Mouse (Mus musculus): ENCODE measurements at regions not wholly inside any gene's neighbourhood (a gene's known extent, or its start where the extent isn't known, plus 50 kb on each side); places are given as distances from the start of the nearest gene placed in this dataset.

- no peak for DNase-seq (ENCODE audit: low spot score)
- no peaks in the 10 kb centered on the region for H3K9me3 ChIP-seq (ENCODE audit: low read length)
- no peak overlapping the region for H3K4me2 ChIP-seq (ENCODE audit: low read depth, low read length)
- no peaks in the 10 kb centered on the region for H3K36me3 ChIP-seq (ENCODE audit: insufficient read depth, low read length)
- no peak for TF ChIP-seq CTCF (IDR thresholded peaks at IDR 0.05; ENCODE audit: low read depth)
- ATAC-seq, result no peak
- no peak overlapping the region for H3K27ac ChIP-seq
- peaks cover 11% of the 10 kb centered on the region for H3K4me1 ChIP-seq (ENCODE audit: insufficient read depth, low read length)
- no peak overlapping the region for H3K4me3 ChIP-seq (ENCODE audit: low read length)
- 67% methylated on average over 18 of the region's 18 CpGs for WGBS
- no peaks in the 10 kb centered on the region for H3K27me3 ChIP-seq (ENCODE audit: insufficient read depth, low read length)
- H3K9ac ChIP-seq (replicated peaks; ENCODE audit: low read length), result no peak overlapping the region
Measured at GRCm38 (mm10) chr8:86338574-86339264, 241.8 kb downstream of the Abcc12 start.

- H3K36me3 ChIP-seq (ENCODE audit: insufficient read depth, low read length), result no peaks in the 10 kb centered on the region
- H3K27me3 ChIP-seq (ENCODE audit: insufficient read depth, low read length), result no peaks in the 10 kb centered on the region
- ATAC-seq (no peak), DNase-seq (ENCODE audit: low spot score) (no peak)
- H3K4me3 ChIP-seq (ENCODE audit: low read length), result no peak overlapping the region
- TF ChIP-seq CTCF (IDR thresholded peaks at IDR 0.05; ENCODE audit: low read depth), result no peak
- no peak overlapping the region for H3K9ac ChIP-seq (replicated peaks; ENCODE audit: low read length)
- H3K4me1 ChIP-seq (ENCODE audit: insufficient read depth, low read length), result peaks cover 7% of the 10 kb centered on the region
- no peaks in the 10 kb centered on the region for H3K9me3 ChIP-seq (ENCODE audit: low read length)
- H3K4me2 ChIP-seq (ENCODE audit: low read depth, low read length), result no peak overlapping the region
- 55% methylated on average over 6 of the region's 6 CpGs for WGBS
- H3K27ac ChIP-seq, result no peak overlapping the region
Measured at GRCm38 (mm10) chr8:86331383-86331782, 249.1 kb downstream of the Abcc12 start.

DNA sequence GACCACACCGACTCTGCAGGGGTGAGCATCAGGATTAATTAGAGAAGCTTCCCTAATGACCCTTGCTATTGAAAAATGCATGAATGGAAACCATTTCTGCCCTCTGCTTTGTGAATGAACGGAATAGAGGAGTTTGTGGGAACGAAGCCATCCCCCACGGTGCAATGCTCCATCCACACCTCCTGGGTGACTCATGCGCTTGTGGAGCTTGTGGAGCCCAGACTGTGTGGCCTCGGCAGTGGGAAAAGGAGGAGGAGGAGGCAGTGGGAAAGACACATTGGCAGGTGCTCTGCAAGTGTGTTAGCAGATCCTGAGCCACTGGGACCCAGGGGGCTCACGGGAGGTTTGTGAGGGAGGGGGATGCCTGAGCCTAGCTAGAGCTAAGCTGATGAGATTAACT is 251.9 kb downstream of the Abcc12 start:
- no peak for TF ChIP-seq CTCF (IDR thresholded peaks at IDR 0.05; ENCODE audit: low read depth)
- no peaks in the 10 kb centered on the region for H3K27me3 ChIP-seq (ENCODE audit: insufficient read depth, low read length)
- H3K4me2 ChIP-seq (ENCODE audit: low read depth, low read length), result no peak overlapping the region
- no peak overlapping the region for H3K27ac ChIP-seq
- H3K36me3 ChIP-seq (ENCODE audit: insufficient read depth, low read length), result no peaks in the 10 kb centered on the region
- H3K4me3 ChIP-seq (ENCODE audit: low read length), result no peak overlapping the region
- H3K4me1 ChIP-seq (ENCODE audit: insufficient read depth, low read length), result peaks cover 8% of the 10 kb centered on the region
- no peak overlapping the region for H3K9ac ChIP-seq (replicated peaks; ENCODE audit: low read length)
- ATAC-seq, result peak; percentile 61
- WGBS, result 15% methylated on average over 7 of the region's 7 CpGs
- DNase-seq (ENCODE audit: low spot score), result peak; percentile 63
- H3K9me3 ChIP-seq (ENCODE audit: low read length), result no peaks in the 10 kb centered on the region

DNA sequence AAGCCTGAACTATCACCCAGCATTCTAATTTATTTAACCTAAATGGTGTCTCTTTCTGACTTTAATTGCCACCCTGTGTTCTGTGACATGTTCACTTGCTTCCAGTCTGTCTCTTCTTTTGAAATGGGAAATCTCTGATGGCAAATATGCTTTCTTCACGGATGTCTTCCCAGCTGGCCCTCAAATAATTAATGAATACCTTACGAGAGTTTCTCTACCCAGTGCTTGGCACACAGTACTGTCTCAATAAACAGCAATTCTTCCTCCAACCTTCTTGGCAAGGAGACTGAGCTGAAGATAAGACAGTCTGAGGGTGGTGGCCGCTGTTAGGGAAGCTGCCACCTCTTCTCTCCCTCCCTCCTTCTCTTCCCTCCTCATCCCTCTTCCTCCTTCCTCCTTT is 252.5 kb downstream of the Abcc12 start:
- ATAC-seq (no peak), DNase-seq (ENCODE audit: low spot score) (no peak)
- no peak for TF ChIP-seq CTCF (IDR thresholded peaks at IDR 0.05; ENCODE audit: low read depth)
- H3K4me2 ChIP-seq (ENCODE audit: low read depth, low read length), result no peak overlapping the region
- no peak overlapping the region for H3K9ac ChIP-seq (replicated peaks; ENCODE audit: low read length)
- H3K4me3 ChIP-seq (ENCODE audit: low read length), result no peak overlapping the region
- peaks cover 8% of the 10 kb centered on the region for H3K4me1 ChIP-seq (ENCODE audit: insufficient read depth, low read length)
- H3K27ac ChIP-seq, result no peak overlapping the region
- no peaks in the 10 kb centered on the region for H3K9me3 ChIP-seq (ENCODE audit: low read length)
- WGBS, result 37% methylated on average over 3 of the region's 3 CpGs
- H3K27me3 ChIP-seq (ENCODE audit: insufficient read depth, low read length), result no peaks in the 10 kb centered on the region
- no peaks in the 10 kb centered on the region for H3K36me3 ChIP-seq (ENCODE audit: insufficient read depth, low read length)

- DNase-seq (ENCODE audit: low spot score), result peak; percentile 21
- ATAC-seq, result no peak
- peaks cover 8% of the 10 kb centered on the region for H3K4me1 ChIP-seq (ENCODE audit: insufficient read depth, low read length)
- no peaks in the 10 kb centered on the region for H3K9me3 ChIP-seq (ENCODE audit: low read length)
- no peak overlapping the region for H3K4me3 ChIP-seq (ENCODE audit: low read length)
- WGBS, result 62% methylated on average over 7 of the region's 7 CpGs
- H3K36me3 ChIP-seq (ENCODE audit: insufficient read depth, low read length), result no peaks in the 10 kb centered on the region
- no peaks in the 10 kb centered on the region for H3K27me3 ChIP-seq (ENCODE audit: insufficient read depth, low read length)
- no peak overlapping the region for H3K4me2 ChIP-seq (ENCODE audit: low read depth, low read length)
- H3K9ac ChIP-seq (replicated peaks; ENCODE audit: low read length), result no peak overlapping the region
- peak overlapping the region; percentile 54; the same call in 1 of the 2 replicates for H3K27ac ChIP-seq
- no peak for TF ChIP-seq CTCF (IDR thresholded peaks at IDR 0.05; ENCODE audit: low read depth)
Measured at GRCm38 (mm10) chr8:86325040-86325439, 255.4 kb downstream of the Abcc12 start.

DNA sequence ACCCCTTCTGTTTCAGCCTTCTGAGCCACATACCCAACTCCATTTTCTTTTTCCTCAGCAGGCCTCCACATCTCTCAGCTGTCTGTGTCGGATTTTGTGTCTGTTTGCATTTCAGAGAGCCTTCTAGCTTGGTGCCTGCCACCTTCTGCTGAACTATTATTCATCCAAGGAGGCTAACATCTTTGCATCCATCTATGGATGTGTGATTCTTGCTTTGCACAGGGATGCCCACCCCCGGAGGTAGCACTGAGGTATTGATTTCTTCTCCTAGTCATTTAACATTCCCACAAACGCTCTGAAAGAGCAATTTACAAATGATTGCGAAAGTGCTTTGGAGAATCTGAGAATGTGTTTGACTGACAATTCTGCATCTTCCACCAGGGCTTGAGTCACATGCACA is 255.9 kb downstream of the Abcc12 start:
- no peak for ATAC-seq
- H3K36me3 ChIP-seq (ENCODE audit: insufficient read depth, low read length), result no peaks in the 10 kb centered on the region
- no peak for TF ChIP-seq CTCF (IDR thresholded peaks at IDR 0.05; ENCODE audit: low read depth)

GRCm38 (mm10) chr8:86323823-86324222 is 256.7 kb downstream of the Abcc12 start:
- no peaks in the 10 kb centered on the region for H3K27me3 ChIP-seq (ENCODE audit: insufficient read depth, low read length)
- no peak overlapping the region for H3K27ac ChIP-seq
- no peak overlapping the region for H3K4me2 ChIP-seq (ENCODE audit: low read depth, low read length)
- H3K9ac ChIP-seq (replicated peaks; ENCODE audit: low read length), result no peak overlapping the region
- WGBS, result 53% methylated on average over 2 of the region's 2 CpGs
- ATAC-seq, result no peak
- peaks cover 7% of the 10 kb centered on the region for H3K4me1 ChIP-seq (ENCODE audit: insufficient read depth, low read length)
- H3K9me3 ChIP-seq (ENCODE audit: low read length), result no peaks in the 10 kb centered on the region
- H3K36me3 ChIP-seq (ENCODE audit: insufficient read depth, low read length), result no peaks in the 10 kb centered on the region
- DNase-seq (ENCODE audit: low spot score), result no peak
- no peak for TF ChIP-seq CTCF (IDR thresholded peaks at IDR 0.05; ENCODE audit: low read depth)
- H3K4me3 ChIP-seq (ENCODE audit: low read length), result no peak overlapping the region

More for the DNA sequence above, 255.9 kb downstream of the Abcc12 start:
- no peaks in the 10 kb centered on the region for H3K27me3 ChIP-seq (ENCODE audit: insufficient read depth, low read length)
- peaks cover 8% of the 10 kb centered on the region for H3K4me1 ChIP-seq (ENCODE audit: insufficient read depth, low read length)
- H3K4me2 ChIP-seq (ENCODE audit: low read depth, low read length), result no peak overlapping the region
- no peak overlapping the region for H3K9ac ChIP-seq (replicated peaks; ENCODE audit: low read length)
- H3K27ac ChIP-seq, result no peak overlapping the region
- H3K9me3 ChIP-seq (ENCODE audit: low read length), result no peaks in the 10 kb centered on the region
- DNase-seq (ENCODE audit: low spot score), result no peak
- H3K4me3 ChIP-seq (ENCODE audit: low read length), result no peak overlapping the region
- whole genome bisulfite sequencing, result 44% methylated on average over 4 of the region's 4 CpGs

All from hindbrain, postnatal 0 days (tissue).